14 mouse cellular contexts compared by ENCODE assay signal in genomic region chr17:67178686-67179265, GRCm38 (mm10).
DNase-seq lines count a peak whose midpoint lies in the region; ATAC-seq and TF ChIP-seq lines count a peak whose summit lies in the region.
"Had no signal": no experiment of that assay in that cellular context is flagged by ENCODE, and none has a peak within 500 bp of the region (broad histone marks: within the 10 kb centered on the region; RNA-seq: fewer than 3 reads in every experiment).

No protein-coding gene starts in this region.

- no peak overlapping the region for H3K9ac ChIP-seq in liver, embryonic 14.5 days (replicated peaks)
- H3K9ac ChIP-seq in liver, embryonic 12.5 days = no peak overlapping the region
- H3K9ac ChIP-seq: limb, embryonic 15.5 days had no signal

- no peaks in the 10 kb centered on the region for H3K36me3 ChIP-seq in liver, embryonic 14.5 days (replicated peaks; ENCODE audit: control insufficient read depth, insufficient read depth, low read depth)
- no peaks in the 10 kb centered on the region for H3K36me3 ChIP-seq in liver, embryonic 12.5 days
- no peaks in the 10 kb centered on the region for H3K36me3 ChIP-seq in embryonic facial prominence, embryonic 10.5 days (replicated peaks)
- H3K36me3 ChIP-seq: limb, embryonic 15.5 days had no signal

- DNase-seq in heart, adult 11 months = peak; percentile 23
- no peak for DNase-seq in heart, postnatal 25 days (ENCODE audit: low spot score)
- DNase-seq in liver, embryonic 14.5 days (ENCODE audit: low read depth in 3 of 3, low spot score in 3 of 3) = no peak
- peak; percentile 95 for DNase-seq in Muller cell, postnatal 12 days (ENCODE audit: inconsistent ontology term)
- peak; percentile 31 for DNase-seq in embryonic facial prominence, embryonic 10.5 days (ENCODE audit: low spot score)
- DNase-seq in frontal cortex, adult 2 months (ENCODE audit: extremely low spot score in 1 of 2, low spot score in 1 of 2) = no peak
- DNase-seq: B cell, adult 2 months; cerebellum, adult 2 months; gastrocnemius, postnatal 10 days; heart, postnatal 14 days; thymus, postnatal 25 days had no signal

- TF ChIP-seq EP300 in liver, embryonic 14.5 days (IDR thresholded peaks at IDR 0.05; ENCODE audit: low read depth) = no peak

- no peak overlapping the region for H3K4me2 ChIP-seq in liver, embryonic 14.5 days (ENCODE audit: low read depth)
- H3K4me2 ChIP-seq in liver, embryonic 12.5 days = no peak overlapping the region
- H3K4me2 ChIP-seq: limb, embryonic 15.5 days had no signal

- no peak for ATAC-seq in liver, embryonic 14.5 days (ENCODE audit: insufficient read depth)
- ATAC-seq in liver, embryonic 12.5 days = no peak

- WGBS in liver, embryonic 14.5 days (ENCODE audit: insufficient replicate concordance) = 59% methylated on average over 5 of the region's 5 CpGs
- 69% methylated on average over 5 of the region's 5 CpGs for WGBS in liver, embryonic 12.5 days (ENCODE audit: insufficient replicate concordance)
- WGBS in embryonic facial prominence, embryonic 10.5 days = 62% methylated on average over 5 of the region's 5 CpGs

- no peaks in the 10 kb centered on the region for H3K27me3 ChIP-seq in liver, embryonic 14.5 days (ENCODE audit: control insufficient read depth, insufficient read depth, low read length)
- no peaks in the 10 kb centered on the region for H3K27me3 ChIP-seq in liver, embryonic 12.5 days (replicated peaks)
- no peaks in the 10 kb centered on the region for H3K27me3 ChIP-seq in embryonic facial prominence, embryonic 10.5 days (replicated peaks; ENCODE audit: low read depth, poor library complexity, severe bottlenecking)
- H3K27me3 ChIP-seq: limb, embryonic 15.5 days had no signal

- intact Hi-C loops in heart, postnatal 25 days (cut with DNase I) = loop anchor here (2.0 kb wide), 1 partner anchor 174 kb away; no protein-coding TSS in a partner anchor

- H3K9me3 ChIP-seq in liver, embryonic 14.5 days (ENCODE audit: control insufficient read depth, low read length) = no peaks in the 10 kb centered on the region
- 0 out of 2 replicates have a peak, but pooled peaks cover 4% of the 10 kb centered on the region for H3K9me3 ChIP-seq in liver, embryonic 12.5 days (replicated peaks)
- peaks cover 2% of the 10 kb centered on the region; the same call in 1 of the 2 replicates for H3K9me3 ChIP-seq in embryonic facial prominence, embryonic 10.5 days
- H3K9me3 ChIP-seq: limb, embryonic 15.5 days had no signal

- no peak overlapping the region for H3K27ac ChIP-seq in liver, embryonic 14.5 days
- no peak overlapping the region for H3K27ac ChIP-seq in liver, embryonic 12.5 days
- H3K27ac ChIP-seq in embryonic facial prominence, embryonic 10.5 days (replicated peaks) = no peak overlapping the region
- H3K27ac ChIP-seq: limb, embryonic 15.5 days had no signal

- no peak overlapping the region for H3K4me3 ChIP-seq in liver, embryonic 14.5 days (ENCODE audit: insufficient read depth in 1 of 2, low read depth in 2 of 2, low read length in 2 of 2)
- no peak overlapping the region for H3K4me3 ChIP-seq in liver, embryonic 12.5 days
- H3K4me3 ChIP-seq in embryonic facial prominence, embryonic 10.5 days = no peak overlapping the region
- H3K4me3 ChIP-seq: limb, embryonic 15.5 days; myocyte had no signal

- no peaks in the 10 kb centered on the region for H3K4me1 ChIP-seq in liver, embryonic 14.5 days (replicated peaks; ENCODE audit: control insufficient read depth in 2 of 2, insufficient read depth in 2 of 2, low read length in 1 of 2)
- H3K4me1 ChIP-seq in liver, embryonic 12.5 days = no peaks in the 10 kb centered on the region
- no peaks in the 10 kb centered on the region for H3K4me1 ChIP-seq in embryonic facial prominence, embryonic 10.5 days

- TF ChIP-seq CTCF in liver, embryonic 14.5 days (IDR thresholded peaks at IDR 0.05; ENCODE audit: low read depth) = peak; percentile 9; the same call in 1 of the 2 replicates

Comparison
In these comparisons a context has a peak if more than half of its experiments do, and no peak if none do; other contexts are left out.
1. DNase-seq: peak in heart, adult 11 months (single experiment), Muller cell, postnatal 12 days (single experiment) and embryonic facial prominence, embryonic 10.5 days (single experiment); none in heart, postnatal 25 days (single experiment), liver, embryonic 14.5 days (0 of 3) and frontal cortex, adult 2 months (0 of 2).